Mouse (Mus musculus) bone marrow, adult 2 months (tissue): ENCODE data around the gene Adam23.

ENCODE experiments used
- CTCF ChIP-seq: fragments of 200-500 bp; IDR thresholded peaks from 2 replicates; pipeline ENCODE4 v1.5.1; 2011; ENCODE audit warnings: low read length, control low read depth; ENCODE audit not compliant: control insufficient read depth, insufficient read depth
- POLR2A ChIP-seq: fragments of 200-500 bp; IDR thresholded peaks from 2 replicates; pipeline ENCODE4 v1.6.1; 2011; ENCODE audit warnings: low read depth, mild to moderate bottlenecking, control low read depth, low read length, borderline replicate concordance; ENCODE audit not compliant: control insufficient read depth

DNA sequence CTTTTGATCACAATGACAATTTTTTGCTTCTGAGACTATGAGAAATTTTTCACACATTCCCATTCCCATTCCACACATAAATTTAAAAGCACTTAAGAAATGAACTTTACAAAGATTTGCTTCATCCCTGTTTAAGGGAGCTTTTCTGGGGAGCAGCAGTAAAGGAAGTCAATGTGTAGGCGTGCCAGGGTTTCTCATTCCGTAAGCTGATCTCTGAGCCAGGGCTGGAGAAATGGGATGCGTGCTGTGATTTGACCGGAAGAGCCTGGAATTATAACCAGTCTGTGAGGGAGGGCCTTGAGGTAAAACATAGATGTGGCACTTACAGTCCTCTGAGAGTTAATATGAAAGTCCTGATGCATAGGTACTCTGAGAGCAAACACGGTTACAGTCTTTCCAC, 73.1 kb downstream of the Adam23 start:
- TF ChIP-seq CTCF (no peak), POLR2A (no peak)
